Mouse (Mus musculus): ENCODE results near the gene Atp2b2. TPM values are rescaled to one million over a fixed set of nuclear protein-coding genes. Genes with fewer than 3 reads are reported as not detected.

The Atp2b2 gene
- polyA plus RNA-seq (2017; shearing (Covaris generic)), result 0.07 TPM

DNA sequence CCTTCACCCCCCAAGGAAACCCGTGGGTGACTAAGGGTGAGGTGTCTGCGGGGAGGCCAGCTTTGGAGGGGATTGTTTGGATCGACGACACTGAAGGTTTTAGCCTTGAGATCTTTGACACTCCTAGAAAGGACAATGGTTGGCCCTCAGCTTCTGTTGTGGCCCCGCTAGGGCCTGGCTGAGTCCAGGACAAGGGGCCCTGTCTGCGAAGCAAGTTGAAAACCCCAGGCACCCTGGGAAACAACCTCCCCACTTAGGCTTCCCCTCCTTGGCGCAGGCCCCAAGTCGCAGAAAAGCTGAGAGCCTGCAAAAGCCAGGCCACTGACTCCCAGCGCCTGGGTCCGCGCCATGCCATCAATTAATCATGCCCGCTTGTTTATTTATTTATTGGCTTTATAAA, at the start of gene Atp2b2:
Atp2b2 (minus strand) TSS at position 282 of the 400 bp plus-strand sequence.

DNA sequence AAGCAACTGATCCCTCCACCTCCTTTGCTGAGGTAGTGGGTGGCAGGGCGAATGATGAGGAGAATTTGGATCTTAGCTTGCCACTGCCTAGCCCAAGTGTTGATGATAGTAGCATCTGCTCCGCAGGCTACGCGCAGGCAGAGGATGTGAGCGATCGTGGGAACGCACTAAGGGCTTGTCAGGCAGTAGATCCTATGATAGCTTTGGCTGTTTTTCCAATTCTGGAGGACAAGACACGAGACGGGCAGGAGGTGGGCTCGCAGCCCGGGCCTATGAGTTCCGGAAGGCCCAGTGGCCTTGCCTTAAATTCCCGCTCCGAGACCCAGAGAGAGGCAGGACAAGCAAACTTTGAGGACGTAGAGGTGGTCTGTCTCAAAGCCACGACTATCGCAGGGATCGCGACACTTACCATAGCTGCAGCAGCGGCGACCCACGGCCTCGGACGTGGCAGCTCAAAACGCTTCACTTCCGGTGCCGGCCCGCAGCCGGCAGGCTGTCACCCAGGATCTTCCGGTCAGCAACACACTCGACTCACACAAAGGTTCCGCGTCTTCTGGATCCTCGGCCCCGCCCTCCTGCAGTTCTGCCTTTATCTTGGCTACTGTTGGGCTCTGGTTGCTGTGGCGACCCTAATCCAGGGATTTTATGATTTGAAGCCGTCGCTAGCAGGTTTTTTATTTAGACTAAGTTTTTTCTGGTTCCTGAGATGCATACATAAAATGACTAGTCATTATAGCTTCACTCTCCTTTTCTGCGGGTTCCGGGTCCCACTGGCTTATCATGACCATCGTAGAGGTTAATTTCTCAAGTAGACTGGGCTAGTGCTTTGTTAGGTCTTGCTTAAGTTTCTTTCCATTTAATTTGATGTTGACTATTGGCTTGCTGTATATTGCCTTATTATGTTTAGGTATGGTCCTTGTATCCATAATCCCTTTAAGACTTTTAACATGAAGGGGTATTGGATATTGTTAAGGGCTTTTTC, 301.9 kb downstream of the Atp2b2 start, which contains the start of gene Sec13:
Sec13 (minus strand) TSS at position 508 of the 982 bp plus-strand sequence.

DNA sequence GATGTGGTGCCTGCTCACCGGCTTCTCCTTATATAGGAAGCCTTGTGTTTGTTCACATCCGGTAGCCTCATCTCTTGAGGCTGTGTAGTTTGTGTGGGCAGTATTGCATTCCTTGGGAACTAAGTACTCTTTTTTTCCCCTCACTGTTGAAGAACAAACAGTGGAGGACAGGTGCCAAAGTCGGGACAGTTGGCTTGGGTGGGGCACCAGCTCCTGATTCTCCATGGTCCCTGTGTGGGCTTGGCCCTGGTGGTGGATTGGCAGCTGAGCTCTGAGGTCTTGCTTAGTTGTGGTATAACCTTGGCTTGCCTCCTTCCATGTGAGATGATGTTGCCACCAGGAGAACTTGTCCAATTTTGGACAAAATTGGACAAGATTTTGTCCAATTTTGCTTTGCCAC, 322.5 kb downstream of the Atp2b2 start, which contains the start of gene Ghrl:
Ghrl (minus strand) TSS at position 3 of the 400 bp plus-strand sequence.

DNA sequence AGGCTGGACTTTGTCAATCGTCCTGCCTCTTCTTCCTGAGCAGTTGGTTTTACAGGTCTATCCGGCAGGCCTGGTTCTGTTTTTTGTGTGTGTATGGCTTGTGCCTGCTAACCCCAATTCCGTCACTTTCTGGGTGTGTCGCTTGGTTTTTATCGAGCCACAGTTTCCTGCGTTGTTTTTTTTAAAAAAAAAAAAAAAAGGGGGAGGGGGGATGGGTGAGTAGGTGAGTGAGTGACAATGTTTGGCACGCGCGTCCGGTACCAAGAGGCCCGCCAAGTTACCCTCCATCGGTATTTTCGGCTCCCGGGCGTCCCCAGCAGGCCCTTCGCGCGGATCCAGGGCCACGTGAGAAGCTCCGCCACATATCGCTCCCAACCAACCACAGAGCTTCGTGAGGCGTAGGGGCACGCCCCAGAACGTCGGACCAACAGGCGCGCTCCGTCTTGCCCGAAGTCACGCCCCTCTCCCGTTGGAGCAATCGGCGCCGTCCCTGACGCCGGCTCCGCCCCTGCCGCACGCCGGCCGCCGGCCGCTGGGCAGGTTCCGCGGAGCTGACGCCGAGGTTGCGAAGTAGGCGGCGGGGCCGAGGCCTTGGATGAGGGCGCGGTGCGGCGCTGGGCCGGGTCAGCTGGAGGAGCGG, 345.7 kb downstream of the Atp2b2 start, which contains the start of gene Tatdn2:
Tatdn2 (plus strand) TSS at position 469 of the 640 bp plus-strand sequence.

Other genes with a start within 250 kb of the Atp2b2 start
- 0.06 TPM for gene Slc6a11, start 88.6 kb upstream of the Atp2b2 start, polyA plus RNA-seq (2017; shearing (Covaris generic))
- gene Slc6a1, start 240.0 kb upstream of the Atp2b2 start, polyA plus RNA-seq (2017; shearing (Covaris generic)), result not detected

All from CD4-positive, CD25-positive, alpha-beta regulatory T cell, adult 9 weeks (primary cell).